Mouse (Mus musculus) kidney, adult 2 months (tissue): ENCODE measurements around the gene Lgr4.

Source experiments
- CTCF ChIP-seq: fragments of 200-500 bp; conservative IDR thresholded peaks from 2 replicates; pipeline ENCODE4 v1.5.1; 2011; ENCODE audit warnings: low read depth, mild to moderate bottlenecking, control low read depth, low read length, moderate library complexity, mixed read lengths; ENCODE audit not compliant: insufficient read depth, insufficient read length
- POLR2A ChIP-seq: fragments of 200-500 bp; IDR thresholded peaks from one replicate; pipeline ENCODE4 v1.6.1; 2011; ENCODE audit warnings: low read depth, low read length, control low read depth

GRCm38 (mm10) chr2:110058424-110058823 is 141.0 kb downstream of the Lgr4 start:
- TF ChIP-seq POLR2A (no peak), CTCF (no peak)
